22 mouse cellular contexts compared by ENCODE assay signal in genomic region chr10:87717156-87717555, GRCm38 (mm10).
"Had no signal": no experiment of that assay in that cellular context is flagged by ENCODE, and none has a peak within 500 bp of the region (broad histone marks: within the 10 kb centered on the region; RNA-seq: fewer than 3 reads in every experiment).

No protein-coding gene starts in this region.

- H3K4me2 ChIP-seq: limb, embryonic 13.5 days; liver, embryonic 11.5 days; lung, embryonic 14.5 days; midbrain, embryonic 13.5 days; neural tube, embryonic 13.5 days; stomach, embryonic 15.5 days had no signal

- H3K27ac ChIP-seq: hindbrain, postnatal 0 days; layer of hippocampus, adult 2 months; limb, embryonic 10.5 days; limb, embryonic 13.5 days; liver, embryonic 14.5 days; midbrain, embryonic 10.5 days; midbrain, embryonic 13.5 days; neural tube, embryonic 13.5 days; stomach, embryonic 15.5 days had no signal

- H3K27me3 ChIP-seq: megakaryocyte, embryonic 14.5 days; midbrain, embryonic 13.5 days; neural tube, embryonic 13.5 days; stomach, embryonic 15.5 days had no signal

- DNase-seq: layer of hippocampus, adult 9-11 months; liver, postnatal 0 days; lung, embryonic 14.5 days; lung, postnatal 36 days; retina, postnatal 1 day; right cerebral cortex, postnatal 25 days; spleen, adult 18-20 months; thymus, postnatal 25 days had no signal

- H3K9me3 ChIP-seq: limb, embryonic 10.5 days; limb, embryonic 13.5 days; megakaryocyte, embryonic 14.5 days; midbrain, embryonic 10.5 days; midbrain, embryonic 13.5 days; neural tube, embryonic 13.5 days; stomach, embryonic 15.5 days had no signal

- H3K4me1 ChIP-seq: limb, embryonic 10.5 days; limb, embryonic 13.5 days; megakaryocyte, embryonic 14.5 days; midbrain, embryonic 10.5 days; midbrain, embryonic 13.5 days; neural tube, embryonic 13.5 days; stomach, embryonic 15.5 days had no signal

- H3K4me3 ChIP-seq: layer of hippocampus, adult 2 months; limb, embryonic 10.5 days; limb, embryonic 13.5 days; megakaryocyte, embryonic 14.5 days; midbrain, embryonic 10.5 days; midbrain, embryonic 13.5 days; myocyte; neural tube, embryonic 13.5 days; stomach, embryonic 15.5 days had no signal

- ATAC-seq: hindbrain, postnatal 0 days; liver, postnatal 0 days; lung, postnatal 0 days; midbrain, embryonic 13.5 days; midbrain, embryonic 16.5 days had no signal

- H3K9ac ChIP-seq: limb, embryonic 13.5 days; liver, embryonic 14.5 days; liver, postnatal 0 days; lung, embryonic 14.5 days; midbrain, embryonic 13.5 days; neural tube, embryonic 13.5 days; stomach, embryonic 15.5 days had no signal

- H3K36me3 ChIP-seq: limb, embryonic 10.5 days; limb, embryonic 13.5 days; midbrain, embryonic 10.5 days; midbrain, embryonic 13.5 days; neural tube, embryonic 13.5 days; stomach, embryonic 15.5 days had no signal
